Mouse (Mus musculus): ENCODE measurements at regions not wholly inside any gene's neighbourhood (a gene's known extent, or its start where the extent isn't known, plus 50 kb on each side); places are given as distances from the start of the nearest gene placed in this dataset.
"Not testable (repeated sequence)": the region's sequence is repeated elsewhere in the genome, so short reads cannot be mapped to it uniquely, and the experiment has no call there.

DNA sequence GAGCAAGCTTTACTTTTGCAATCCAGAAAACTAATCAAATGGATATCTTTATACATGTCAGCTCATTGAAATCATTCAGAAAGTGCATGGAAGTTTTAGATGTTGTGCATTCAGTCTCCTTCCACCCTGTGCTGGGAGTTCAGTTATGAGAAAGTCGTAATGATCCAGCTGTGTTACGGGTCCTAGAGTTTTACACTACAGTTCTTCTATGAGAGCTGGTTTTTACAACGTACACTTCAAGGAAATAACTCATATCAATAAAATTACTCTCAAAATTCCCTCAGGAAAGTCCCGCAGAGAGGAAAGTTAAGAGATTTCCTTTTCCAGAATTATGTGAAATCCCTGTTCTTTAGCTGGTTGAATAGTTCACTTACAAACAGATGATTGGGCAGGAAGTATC, 418.1 kb upstream of the Slc10a2 start:
- no peak for DNase-seq

DNA sequence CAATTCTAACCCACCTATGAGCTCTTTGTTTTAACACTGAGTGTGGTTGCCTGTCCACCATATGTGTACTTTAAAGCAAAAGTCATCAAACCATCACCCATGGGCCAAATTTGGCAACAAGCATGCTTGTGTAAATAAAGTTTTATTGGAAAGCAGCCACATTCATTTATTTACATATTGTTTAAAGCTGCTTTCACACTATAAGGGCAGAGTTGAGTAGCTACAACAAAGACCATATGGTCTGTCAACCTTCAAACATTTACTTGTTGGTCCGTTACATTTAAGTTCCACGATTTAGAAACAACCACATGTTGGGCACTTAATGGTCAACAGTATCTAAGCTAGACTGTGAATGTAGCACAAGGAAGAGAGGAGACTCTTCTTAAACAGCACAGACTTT, 390.7 kb upstream of the Slc10a2 start:
- no peak for DNase-seq

DNA sequence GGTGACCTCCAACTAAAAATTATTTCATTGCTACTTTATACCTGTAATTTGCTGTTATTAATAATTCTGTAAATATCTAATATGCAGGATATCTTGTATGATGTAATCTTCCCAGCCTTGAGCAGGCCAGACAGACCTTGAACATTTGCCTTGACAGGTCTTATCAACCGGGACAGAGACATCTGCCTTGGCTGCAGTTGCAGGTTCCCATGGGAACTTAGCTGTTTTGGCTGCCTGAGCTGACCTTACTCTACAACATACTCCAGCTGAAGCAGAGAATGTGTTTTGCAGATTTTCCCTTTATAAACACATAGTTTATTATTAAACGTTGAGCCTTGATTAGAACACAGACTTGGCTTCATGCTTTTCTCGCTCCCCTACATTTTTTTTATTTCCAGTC, 385.3 kb upstream of the Slc10a2 start:
- no peak for DNase-seq

DNA sequence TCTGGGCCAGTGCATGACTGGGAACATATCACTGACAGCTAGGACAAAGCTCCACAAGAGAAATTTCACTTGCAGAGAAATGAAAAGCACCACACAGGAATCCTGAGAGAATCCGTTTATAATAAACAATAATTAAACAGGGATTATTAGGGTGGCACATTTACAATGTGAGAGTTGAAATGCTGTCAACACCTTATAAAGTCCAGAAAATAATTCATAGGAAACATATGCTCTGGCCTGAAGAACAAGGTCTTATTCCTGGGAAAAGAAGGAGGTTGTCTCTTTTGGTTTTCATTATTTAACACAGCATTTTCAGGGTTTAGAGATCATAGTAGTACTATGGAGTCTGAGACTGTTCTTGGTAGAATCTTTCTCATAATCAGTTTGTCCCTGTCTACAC, 377.8 kb upstream of the Slc10a2 start:
- no peak for DNase-seq

DNA sequence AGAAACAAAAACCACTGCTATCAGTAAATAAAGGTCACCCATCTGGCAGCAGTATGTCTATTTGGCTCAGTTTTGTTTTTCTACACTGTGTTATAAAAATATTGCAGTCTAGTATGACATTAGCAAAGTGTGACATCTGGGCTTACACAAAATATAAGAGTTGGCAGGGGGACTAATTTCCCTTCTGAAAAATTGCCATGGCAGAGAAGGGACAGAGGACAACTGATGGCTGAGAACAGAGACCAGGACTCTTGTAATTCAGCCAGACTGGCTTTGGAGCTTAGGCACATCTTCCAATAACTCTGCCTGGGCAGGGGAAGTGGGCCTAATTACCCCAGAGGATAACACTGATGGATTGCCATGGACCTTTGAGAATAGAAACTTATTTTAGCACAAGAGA, 367.8 kb upstream of the Slc10a2 start:
- DNase-seq, result no peak

DNA sequence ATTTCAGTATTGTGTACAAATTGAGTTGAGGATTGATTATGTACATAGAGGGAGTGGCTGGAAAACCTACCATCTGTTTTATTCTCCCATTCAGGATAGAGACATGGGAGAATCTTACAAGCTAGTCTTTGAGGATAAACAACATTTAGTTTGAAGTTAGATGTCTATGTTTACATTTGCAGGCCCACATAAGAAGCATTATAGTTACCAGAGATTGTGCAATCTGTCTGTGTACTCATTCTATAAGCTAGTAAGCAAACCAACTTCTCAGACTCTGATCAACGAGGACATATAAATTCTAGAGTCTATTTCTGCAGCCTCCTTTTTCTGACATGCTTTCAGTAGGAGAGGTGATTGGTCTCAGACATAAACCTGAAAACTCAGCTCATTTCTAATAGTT, 367.4 kb upstream of the Slc10a2 start:
- DNase-seq, result no peak

DNA sequence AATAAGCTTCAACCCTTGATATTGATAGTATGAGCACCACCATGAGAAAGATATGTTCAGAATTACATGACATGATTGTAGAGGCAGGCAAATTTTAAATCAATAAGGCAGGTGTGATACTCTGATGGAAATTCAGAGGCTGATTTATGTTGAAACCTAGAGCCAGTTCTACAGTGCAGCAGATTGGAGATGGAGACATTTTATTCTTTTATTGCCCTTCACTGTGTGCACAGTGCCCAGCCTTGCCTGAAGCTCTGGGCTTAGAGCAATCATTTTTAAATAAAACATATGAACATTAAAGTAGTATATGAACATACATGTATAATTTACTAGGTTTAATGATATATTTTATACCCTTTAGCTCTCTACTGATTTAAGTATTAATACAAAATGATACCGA, 352.5 kb upstream of the Slc10a2 start:
- DNase-seq, result no peak

DNA sequence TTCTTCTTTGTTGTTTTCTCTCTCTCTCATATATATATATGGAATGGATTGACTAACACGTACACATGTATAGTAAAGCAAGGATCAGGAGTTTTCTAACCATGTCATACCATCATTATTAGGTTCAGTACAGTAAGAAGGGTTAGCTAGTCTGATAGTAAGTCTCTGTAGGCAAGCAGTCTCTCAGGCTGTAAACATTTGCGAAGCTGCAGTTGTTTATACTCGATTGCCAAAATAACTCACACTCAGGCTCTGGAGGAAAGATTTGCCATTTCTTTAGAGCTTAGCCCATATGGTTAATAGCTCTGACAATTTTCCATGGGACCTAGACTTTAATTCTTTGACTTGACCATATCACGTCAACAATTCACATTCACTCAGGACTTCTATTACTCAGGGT, 348.3 kb upstream of the Slc10a2 start:
- DNase-seq, result no peak

DNA sequence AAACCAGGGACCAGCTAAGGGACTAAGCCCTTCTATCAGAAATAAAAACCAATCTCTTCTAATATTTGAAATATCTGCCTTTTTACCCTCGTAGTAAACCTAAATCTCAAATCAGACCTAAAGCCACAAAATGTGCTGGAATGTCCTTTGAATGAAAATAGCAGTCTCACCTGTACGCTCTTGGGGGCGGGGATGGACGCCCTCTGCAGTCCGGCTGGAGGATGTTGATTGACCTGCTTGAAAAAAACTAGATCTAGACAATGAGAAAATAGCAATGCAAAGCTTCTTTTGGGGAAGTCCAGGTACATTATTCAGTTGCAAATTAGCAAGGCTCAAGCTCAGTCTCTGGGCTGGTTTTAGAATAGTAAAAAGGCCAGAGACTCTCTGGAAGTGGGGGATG, 337.1 kb upstream of the Slc10a2 start:
- DNase-seq, result not testable (repeated sequence)

DNA sequence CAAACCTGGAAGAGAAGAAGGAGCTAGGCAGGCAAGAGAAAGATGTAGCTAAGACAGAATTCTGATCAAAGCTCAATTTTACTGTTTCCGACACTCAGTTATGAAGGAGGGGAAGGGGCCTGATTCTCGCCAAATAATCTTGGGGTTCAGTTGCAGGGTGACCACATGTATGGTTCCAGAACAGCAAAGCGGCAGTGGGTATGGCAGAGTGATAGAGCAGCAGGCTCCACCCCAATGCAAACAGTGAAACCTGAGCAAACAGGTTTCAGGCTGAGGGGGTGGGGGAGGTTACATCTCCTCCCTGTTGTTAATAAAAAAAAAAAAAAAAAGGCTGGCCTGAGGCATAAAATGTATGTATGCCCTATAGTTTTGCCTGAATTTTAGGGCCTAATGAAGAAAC, 335.3 kb upstream of the Slc10a2 start:
- DNase-seq, result not testable (repeated sequence)

DNA sequence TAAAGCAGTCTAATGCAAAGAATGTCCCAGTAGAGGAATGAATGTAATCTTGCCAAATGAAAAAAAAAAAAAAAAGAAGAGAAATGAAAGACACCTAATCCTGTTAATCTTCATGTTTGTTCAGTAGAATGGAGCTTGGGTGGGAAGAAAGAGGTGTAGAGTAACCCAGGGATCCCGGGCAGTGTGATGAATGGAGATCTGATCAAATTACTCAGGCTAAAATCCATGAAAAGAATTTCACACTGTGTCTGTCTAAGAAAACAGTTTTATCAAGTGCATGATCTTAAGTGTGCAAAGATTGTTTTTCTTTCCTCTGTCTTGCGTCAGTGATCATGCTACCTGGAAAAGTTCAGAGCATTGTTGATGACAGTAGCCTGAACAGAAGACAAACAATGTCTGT, 333.9 kb upstream of the Slc10a2 start:
- no peak for DNase-seq

DNA sequence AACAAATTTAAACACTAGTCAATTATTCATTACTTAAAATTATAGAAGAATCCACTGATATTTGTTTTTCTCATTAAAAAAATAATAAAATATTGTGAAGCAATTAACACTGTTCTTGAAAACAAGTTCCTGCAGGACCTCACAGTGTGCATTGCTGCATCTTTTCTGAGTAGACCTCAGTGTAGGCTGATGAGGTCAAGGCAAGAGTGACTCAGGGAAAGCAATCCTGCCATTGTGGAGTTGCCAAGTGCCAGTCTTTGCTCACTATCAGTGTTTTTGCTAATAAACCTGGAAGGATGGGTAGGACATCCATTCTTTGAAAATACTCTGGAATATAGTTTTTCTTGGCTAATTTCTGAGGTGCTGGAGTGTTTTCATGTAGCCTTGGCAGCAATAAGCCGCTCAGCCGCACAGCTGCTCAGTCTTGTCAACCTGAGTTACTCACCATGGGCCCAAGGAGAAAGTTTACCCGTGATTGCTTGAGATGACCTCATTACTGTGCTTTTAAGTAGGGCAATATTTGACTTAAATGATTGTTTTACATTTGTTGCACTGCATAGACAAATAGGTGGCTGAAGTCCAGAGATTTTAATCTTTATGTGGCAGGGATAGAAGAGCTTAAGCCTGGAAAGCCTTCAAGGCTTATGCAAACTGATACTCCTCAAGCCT, 323.3 kb upstream of the Slc10a2 start:
- no peak for DNase-seq

DNA sequence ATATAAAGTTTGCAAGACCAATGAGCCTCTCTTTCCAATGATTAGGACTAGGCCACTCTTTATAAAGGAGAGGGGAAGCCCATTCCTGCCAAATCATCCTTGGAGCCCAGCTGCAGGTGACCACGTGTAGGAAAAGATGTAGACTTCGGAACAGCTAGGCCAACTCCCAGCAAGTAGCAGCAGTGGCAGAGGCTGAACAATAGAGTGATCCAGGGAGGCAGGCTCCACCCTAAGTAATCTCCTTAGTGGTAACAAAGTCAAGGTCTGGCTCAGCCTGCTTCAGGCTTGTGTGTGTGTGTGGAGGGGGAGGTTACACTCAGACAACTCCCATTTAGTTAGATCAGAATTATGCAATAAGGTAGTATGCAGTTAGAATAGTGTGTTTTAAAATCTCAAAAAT, 311.7 kb upstream of the Slc10a2 start:
- not testable (repeated sequence) for DNase-seq

DNA sequence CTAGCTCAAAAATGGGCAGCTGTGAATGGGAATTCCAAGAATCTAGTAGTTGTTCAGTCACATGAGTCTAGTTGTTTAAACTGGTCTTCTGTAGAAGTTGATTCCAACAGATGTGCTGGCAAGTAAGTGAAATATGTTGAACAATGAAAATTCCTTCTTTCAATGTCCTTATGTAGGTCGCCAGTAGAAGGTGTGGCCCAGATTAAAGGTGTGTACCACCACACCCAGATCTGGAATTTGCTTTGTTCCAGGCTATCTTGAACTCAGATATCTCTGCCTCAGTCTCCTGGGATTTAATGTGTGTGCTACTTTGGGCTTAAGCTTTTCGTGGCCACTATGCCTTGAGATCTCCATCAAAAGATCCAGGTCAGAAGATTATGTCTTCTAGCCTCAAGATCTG, 279.7 kb upstream of the Slc10a2 start:
- no peak for DNase-seq

DNA sequence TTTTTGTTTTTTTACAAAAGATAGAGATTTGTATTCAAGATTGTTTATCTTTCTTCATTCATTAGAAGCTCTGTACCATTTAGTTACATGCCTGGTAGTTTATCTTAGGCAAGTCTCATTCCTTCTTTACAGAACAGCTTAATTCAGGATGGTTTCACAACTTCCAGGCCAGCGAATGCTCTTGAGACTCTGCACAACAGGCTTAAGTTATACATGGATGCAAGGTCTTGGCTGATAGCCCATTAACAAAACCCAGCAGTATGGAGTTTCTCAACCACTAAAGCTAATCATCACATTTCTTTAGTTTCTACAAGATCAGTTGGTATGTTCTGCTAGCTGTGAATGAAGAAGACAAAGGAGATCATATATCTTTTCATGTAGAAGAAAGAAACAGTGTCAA, 272.9 kb upstream of the Slc10a2 start:
- DNase-seq, result no peak

DNA sequence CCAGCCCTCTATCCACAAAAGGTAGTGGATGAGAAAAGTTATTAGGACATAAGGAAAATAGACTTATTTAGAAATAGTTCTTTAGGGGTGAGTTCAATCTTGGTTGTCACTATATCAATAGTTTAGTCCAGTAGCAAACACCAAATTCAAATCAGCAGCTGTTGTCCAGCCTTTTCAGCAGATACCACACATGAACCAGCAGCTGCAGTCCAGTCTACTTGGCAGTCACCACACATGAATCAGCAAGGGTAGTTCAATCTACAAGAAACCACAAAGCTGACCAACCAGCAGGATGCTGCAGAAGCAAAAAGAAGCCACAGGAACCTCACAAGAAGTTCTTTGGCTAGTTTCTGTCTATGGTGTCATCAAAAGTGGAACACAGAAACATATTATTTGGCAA, 234.8 kb upstream of the Slc10a2 start:
- no peak for DNase-seq

DNA sequence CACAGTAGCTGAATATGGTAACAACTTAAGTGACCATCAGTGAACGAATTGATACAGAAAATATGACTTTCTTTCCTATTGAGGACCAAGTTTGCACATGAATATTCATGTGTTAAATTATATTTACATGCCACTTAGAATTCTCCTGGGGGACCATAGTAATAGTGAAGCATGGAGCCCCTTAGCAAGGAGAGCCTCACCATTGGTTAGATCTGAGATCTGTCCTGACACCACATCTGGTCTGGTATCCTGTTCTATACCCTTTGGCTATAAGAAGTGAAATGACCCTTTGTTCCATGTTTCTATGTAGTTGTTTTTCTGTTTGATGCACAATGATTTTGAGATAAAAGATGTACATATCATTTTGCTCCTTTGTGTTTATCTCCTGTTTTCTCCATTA, 209.4 kb upstream of the Slc10a2 start:
- DNase-seq, result no peak

DNA sequence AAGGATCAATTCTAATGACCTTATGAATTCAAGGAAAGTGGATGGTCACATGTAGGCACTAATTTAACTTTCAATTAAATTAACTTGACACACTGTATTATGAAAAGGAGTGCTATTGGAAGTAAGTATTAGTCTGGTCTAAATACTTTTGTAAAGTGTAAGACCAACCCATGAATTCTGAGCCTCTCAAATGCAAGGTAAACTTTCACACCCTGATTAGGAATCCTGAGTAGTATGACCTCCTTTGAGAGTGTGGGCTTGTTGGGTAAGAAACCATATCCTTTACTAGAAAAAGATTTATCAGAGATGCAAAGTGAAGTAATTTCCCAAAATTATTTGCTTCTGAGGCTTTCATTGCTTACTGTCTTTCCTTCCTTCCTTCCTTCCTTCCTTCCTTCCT, 194.8 kb upstream of the Slc10a2 start:
- DNase-seq, result no peak

DNA sequence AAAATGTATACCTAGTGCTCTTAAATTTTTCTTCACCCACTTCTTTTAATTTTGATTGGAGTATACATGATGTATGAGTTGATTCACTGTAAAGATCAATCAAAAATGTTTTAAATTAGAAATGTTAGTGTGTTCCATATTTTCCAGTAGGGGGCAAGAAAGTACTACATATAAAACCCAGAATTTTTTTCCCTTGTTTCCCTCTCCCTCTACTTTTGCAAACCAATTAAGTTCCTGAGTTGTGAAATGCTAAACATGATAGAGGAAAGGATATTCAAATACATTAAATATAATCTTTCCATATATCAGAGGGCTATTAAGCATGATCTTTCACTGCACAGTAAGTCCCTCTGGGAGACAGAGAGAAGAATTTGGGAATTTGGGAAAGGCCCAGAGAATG, 192.0 kb upstream of the Slc10a2 start:
- DNase-seq, result no peak

DNA sequence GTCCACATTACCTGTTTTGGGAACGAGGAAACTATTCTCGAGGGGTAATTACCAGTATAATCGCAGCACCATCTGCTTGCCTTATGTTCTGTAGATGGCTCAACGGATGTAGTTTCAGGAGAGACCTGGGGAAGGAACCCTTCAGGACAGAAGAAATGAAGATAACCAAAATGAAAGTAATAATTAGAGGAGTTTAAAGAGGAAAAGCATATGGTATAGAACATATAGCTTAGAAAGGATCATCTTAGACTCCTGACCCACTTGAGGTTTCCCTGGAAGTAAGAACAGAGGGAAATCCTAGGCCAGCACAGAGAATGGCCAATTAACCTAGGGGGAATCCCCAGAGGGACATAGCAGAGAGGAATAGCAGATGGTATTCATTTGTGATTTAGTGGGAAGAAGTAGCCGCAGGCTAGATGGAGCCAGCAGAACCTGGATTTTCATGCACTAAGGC, 180.6 kb upstream of the Slc10a2 start:
- peak; percentile 53 for DNase-seq

DNA sequence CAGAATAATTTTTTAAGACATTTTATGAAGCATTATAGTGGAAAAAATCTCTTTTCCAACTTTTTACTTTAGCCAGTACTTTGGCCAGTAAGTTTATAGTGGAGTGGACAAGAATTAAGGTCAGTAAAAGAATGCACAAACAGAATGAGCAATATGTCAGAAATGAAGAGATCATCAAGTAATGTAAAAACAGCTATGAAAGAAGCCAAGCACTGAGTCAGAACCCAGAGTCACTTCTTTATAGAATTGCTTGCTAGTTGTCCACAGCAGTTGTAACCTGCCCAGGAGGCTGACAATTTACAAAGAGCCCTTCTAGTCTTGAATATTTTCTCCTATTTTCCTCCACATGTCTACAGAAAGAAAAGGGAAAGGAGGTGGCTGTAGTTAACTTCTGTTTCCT, 178.6 kb upstream of the Slc10a2 start:
- no peak for DNase-seq

DNA sequence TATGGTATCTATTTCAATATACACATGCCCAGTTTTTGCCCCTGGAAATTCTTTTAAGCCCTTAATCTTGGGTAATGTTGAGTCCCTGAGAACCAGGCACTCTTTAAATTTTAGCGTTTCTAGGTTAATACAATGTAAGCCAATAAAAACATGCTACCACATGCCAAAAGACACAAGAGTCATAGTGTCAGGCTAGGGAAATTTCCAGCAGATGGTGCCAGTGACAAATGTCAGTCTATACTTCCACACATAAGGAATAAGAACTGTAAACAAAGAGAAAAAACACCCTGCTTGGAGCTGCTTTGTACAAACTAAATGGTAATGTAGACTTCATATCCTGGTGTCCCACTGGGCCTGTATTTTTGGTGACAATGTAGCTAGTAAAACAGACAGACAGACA, 157.2 kb upstream of the Slc10a2 start:
- DNase-seq, result no peak

DNA sequence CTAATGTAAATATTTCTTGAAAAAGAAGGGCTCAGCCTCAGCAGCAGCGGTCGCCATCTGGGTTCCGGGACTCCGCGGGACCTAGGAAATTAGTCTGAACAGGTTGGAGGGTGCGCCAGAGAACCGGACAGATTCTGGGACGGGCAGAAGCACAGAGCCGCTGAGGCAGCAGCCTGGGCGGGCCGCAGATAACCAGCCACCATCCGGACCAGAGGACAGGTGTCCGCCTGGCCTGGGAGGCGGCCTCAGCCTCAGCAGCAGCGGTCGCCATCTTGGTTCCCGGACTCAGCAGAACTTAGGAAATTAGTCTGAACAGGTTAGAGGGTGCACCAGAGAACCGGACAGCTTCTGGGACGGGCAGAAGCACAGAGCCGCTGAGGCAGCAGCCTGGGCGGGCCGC, 136.7 kb upstream of the Slc10a2 start:
- not testable (repeated sequence) for DNase-seq

Data from cerebellum, adult 8-10 months (tissue).